Mouse (Mus musculus) heart, adult 11 months (tissue): ENCODE results near the gene Acat3.
"Not testable (repeated sequence)": the region's sequence is repeated elsewhere in the genome, so short reads cannot be mapped to it uniquely, and the experiment has no call there.

Experiments
- DNase-seq: peaks from one replicate; pipeline ENCODE4 v3.0.0; 2022

Gene Acat3

DNA sequence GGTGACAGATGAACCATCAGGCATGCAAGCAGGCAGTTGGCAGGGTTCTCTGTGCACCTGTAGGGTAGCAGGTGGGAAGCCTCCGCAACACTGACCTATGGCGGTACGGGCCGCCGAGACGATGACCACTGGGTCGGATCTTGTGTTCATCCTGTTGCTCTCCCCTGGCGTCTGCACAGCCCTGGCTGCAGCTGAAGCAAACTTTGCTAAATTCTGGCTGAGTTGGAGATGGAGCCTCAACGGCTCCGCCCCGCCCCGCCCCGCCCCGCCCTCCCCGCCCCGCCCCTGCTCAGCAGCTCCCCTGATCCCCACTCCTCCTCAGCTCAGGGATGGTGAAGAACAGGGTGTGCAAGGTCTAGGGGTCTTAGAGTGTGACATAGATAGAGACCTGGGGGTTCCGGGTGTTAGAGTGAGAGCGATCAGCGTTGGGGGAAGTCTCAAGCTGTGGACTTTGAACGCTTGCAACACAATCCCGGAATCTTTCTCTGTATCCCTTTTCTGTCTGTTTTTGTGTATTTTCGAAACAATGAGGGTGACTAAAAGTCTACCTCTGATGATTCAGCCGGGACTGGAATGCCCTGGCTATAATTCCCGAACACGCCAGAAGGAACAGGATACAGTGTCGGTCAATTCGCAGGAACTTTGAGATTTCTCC is at the start of gene Acat3:
Gene Acat3 (minus strand): TSS at position 450 of the 655 bp plus-strand sequence.
- peak; percentile 82 for DNase-seq

DNA sequence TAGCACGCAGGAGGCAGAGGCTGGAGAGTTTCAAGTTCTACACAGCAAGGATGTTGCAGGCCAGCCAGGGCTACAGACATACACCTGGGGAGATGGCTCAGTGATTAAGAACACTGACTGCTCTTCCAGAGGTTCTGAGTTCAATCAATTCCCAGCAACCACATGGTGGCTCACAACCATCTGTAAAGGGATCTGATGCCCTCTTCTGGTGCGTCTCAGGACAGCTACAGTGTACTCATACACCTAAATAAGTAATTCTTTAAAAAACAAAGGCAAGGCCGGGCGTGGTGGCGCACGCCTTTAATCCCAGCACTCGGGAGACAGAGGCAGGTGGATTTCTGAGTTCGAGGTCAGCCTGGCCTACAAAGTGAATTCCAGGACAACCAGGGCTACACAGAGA is 47.7 kb upstream of the Acat3 start:
- peak; percentile 77 for DNase-seq

DNA sequence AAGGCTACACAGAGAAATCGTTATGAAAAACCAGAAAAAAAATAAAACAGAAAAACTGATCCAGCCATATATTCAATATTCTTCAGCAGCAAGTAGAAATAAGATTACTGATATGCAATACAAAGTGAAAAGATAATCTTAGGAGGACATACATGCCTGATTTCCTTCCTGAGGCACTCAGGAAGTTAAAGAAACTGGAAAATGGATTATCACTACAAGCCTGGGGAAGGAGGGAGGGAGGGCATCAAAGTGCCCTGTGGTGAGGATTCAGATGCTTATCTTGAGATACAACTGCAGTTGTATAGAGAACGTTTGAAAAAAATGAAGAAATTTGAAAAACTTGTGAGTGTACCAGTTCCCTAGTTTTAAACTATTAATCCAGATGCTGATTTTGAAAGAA is 43.6 kb upstream of the Acat3 start:
- DNase-seq = no peak

DNA sequence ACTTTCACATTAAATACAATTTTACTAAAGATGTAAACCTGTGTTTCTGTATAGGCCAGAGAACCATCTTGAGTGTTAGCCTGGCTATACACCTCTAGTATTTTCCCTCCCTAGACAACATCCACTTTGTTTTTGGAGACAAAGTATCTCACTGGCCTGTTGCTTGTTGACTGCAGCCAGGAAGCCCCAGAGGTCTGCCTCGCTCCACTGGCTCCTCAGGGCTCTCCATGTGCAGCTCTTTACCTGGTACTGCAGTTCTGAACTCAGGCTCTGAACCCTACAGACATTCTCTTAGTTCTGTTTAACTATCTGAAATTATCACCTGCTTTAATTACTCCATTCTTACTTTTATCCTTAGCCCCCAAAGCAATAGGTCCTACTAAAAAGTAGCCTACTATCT is 38.1 kb upstream of the Acat3 start:
- DNase-seq = peak; percentile 50

DNA sequence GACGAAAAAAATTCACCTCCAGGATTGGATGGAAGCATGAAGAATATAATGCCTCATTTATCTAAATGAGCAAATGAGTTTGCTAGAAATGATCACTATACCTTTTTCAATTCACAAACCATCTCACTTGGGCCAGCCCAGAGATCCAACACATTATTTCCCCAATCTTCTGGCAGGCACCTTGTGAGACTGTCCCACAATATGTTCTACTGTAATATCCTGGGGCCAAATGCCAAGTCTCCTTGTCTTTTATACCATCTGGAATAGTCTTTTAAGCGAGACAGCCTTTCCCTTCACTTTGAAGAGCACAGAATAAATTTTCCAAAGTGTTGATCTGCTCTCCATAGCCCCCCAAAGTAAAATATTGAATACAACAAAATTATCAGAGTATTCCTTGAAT is 33.5 kb upstream of the Acat3 start:
- peak; percentile 55 for DNase-seq

DNA sequence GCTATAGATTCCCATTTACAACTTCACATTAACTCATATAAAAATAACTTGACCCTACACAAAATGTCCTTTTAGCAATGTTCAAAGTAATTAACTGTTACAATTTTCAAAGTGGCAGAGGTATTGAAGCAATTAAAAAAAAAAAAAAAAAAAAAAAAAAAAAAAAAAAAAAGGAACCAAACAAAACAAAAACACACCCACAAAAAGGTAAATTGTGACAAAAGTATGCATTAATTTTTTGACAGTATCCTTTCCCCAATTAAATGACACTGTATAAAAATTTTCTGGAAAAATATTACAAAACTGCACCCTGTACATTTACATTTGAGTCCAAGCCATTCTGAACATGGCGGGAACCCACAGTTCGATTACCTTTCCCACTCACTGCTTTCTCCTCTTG is 26.8 kb upstream of the Acat3 start:
- DNase-seq = no peak

DNA sequence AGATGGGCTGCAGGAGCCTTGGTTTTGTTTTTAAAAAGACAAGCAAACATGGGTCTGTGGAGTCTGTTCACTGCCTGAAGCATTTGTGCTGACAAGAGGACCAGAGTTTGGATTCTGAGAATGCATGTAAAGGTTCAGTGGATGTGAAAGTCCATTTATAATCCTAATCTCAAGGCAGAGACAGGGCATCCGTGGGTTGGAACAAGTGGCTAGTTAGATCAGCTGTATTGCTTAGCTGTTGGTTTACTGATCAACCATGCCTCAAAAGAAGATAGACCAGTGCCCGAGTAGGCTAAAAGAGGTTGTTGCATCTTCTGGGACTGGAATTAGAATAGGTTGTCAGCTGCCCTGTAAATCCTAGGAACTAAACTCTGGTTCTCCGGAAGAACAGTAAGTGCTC is 23.1 kb upstream of the Acat3 start:
- DNase-seq = no peak

DNA sequence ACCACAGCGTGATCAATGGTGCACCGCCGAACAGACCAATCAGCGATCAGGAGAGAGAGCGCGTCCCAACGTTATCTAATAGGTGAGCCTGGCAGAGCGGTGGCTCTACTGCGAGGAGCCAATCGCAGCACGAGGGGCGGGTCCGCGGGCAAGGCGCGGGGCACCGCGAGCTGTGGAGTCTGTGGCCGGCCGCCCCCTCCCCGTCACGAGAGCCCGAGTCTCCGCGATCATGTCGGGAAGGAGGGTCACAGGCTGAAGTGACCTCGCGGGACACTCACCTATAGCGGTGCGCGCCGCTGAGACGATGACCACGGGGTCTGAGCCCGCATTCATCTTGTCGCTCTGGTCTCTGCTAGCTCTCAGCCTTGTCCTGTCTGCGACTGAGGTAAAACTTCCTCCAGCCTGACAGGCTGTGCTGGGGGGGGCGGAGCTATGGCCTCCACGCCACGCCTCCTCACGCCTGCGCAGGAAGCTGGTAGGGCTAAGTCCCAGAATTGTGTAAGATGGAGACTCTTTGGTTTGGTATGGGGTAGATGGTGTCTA is 20.0 kb upstream of the Acat3 start, which contains the start of gene Acat2:
Gene Acat2 (minus strand): TSS at position 417 of the 543 bp plus-strand sequence.
- peak; percentile 100 for DNase-seq

DNA sequence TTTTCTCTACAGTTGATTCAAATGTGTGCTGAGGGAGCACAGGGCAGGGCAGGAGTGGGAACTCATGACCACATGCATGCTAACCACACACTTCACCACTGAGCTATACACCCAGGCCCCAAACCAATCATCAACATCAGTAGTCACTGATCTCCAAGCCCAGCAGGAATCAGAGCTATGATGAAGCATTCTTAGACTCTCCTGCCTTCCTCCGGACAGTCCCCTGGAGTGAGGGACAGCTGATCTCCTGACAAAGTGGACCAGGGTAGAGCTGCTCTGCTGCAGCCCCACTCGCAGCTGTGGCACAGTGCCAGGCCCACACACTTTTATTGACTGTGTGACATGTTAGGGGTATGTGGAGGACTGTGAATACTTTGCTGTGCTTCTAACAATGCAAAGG is 19.0 kb upstream of the Acat3 start:
- peak; percentile 83 for DNase-seq

DNA sequence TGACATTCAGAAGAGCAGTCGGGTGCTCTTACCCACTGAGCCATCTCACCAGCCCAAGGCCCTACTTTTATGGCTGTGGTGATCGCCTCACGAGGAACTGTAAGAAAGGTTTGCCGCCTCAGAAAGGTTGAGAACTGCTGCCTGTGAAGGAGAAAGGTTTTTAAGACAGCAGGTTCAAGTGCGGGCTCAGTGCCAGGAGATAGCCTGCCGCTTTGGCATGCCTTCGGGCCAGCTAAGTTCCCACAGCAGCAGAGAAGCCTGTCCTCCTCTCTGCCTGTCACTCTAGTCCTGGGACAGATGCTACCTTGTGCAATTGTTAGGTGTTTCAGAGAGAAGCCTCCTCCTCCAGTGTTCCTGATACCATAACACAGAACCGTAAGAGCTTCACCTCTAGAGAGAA is 16.3 kb upstream of the Acat3 start:
- peak; percentile 68 for DNase-seq

DNA sequence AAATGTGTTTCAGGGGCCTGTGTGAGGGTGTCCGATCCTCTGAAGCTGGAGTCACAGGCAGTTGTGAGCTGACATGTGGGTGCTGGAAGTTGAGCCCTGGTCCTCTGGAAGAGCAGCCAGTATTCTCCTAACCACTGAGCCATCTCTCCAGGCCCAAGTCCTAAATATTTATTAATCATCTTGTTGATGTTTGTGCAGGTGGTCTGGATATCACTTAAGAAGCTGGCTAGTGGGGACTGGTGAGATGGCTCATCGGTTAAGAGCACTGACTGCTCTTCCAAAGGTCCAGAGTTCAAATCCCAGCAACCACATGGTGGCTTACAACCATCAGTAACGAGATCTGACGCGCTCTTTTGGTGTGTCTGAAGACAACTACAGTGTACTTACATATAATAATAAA is 9.3 kb upstream of the Acat3 start:
- DNase-seq = peak; percentile 52

DNA sequence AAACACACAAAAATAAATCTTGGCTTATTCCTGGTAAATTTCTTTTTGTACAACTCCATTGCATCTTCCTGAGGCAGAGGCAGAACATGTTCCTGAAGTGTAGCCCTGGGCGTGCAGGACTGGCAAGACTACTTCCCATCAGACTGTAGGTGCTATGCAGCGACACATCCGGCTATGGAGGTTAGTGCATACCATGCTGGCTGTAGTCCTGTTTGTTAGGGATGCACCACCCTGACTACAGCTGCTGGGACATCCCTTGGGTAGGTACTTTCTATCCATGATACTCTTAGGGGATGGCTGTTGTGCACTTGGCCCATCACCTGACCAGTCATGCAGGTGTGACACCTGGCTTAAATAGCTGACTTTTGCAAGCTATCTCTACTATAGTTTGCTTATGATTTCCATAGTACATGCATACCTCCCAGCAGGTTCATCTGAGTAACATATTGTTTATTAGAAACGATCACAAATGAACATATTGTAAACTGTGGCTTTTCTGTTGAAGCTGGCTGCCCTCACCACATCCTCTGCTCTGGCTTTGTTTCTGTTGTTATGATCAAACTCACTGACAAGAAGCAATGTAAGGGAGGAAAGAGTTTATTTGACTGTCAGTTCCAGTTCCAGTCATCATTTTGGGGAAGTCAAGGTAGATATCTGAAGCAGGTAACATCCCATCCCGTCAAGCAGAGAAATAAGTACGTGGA is 2.2 kb upstream of the Acat3 start:
- peak; percentile 68 for DNase-seq

DNA sequence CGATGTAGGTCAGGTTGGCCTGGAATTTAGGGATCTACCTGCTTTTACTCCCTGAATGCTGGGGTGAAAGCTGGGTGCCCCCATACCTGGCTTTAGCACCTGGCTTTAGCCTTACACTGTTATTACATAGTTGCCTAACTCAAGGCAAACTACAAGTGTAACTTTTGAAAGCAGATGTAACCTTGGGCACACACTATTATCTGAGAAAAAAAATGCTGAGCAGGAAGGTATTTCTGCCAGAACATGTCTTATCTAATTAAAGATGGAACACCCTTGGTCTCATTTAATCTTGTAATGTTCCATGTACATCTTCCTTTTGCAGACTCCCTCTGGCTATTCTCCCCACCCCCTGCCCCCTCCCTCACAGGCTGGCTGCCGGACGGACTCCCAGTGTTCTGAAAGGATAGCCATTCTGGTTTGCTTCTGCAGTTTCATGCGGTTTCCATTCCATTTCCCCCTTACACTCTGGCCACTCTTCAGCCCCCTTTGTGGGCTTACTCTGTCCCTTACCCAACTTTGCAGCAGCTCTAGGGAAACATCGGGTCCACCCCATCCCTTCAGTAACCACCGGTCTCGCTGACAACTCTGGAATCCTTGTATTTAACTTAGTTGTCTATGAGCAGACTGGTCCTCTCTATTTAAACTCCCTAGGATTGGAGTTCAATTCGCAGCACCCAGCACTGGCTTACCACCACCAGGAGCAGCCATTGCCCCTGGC is 1.3 kb upstream of the Acat3 start:
- peak; percentile 81 for DNase-seq

DNA sequence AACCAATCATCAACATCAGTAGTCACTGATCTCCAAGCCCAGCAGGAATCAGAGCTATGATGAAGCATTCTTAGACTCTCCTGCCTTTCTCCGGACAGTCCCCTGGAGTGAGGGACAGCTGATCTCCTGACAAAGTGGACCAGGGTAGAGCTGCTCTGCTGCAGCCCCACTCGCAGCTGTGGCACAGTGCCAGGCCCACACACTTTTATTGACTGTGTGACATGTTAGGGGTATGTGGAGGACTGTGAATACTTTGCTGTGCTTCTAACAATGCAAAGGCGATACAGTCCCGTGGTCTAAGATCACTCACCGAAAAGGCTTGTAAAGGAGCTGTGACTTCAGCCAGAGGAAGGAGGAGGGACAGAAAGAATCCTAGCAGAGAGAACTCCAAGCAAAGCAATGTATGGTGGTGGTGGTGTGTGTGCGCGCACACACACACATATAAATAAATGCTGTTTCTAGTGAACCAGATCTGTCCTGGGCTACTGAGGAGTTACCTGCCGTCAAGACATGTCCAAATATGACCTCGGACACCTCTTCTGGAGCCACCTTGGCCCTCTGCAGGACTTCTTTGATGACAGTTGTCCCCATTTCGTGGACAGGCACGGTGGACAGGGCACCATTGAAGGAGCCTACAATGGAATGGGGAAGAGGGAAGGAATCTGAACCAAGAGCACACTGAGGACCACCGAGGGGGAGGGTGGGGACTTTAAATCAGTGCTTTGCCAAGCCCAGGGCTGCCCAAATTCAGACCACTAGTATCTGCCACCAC is 837 bp downstream of the Acat3 start:
- not testable (repeated sequence) for DNase-seq

DNA sequence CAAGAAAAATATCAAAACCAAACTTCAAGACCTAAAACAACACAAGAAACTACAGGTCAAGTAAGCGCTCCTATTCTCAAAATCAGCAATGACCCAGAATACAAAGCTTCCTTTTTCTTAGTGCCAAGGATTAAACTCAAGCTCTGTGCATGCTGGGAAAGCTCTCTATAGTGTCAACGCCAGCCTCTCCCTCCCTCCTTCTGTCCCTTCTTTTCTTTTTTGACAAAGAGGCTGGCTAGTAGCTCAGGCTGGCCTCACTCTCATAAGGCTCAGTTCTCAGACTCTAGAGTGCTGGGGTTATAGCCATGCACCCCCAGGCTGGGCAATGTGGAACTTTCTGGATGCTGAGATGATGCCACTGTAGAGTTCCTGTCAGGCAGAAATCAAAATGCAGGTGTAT is 2.3 kb downstream of the Acat3 start:
- DNase-seq = peak; percentile 36

DNA sequence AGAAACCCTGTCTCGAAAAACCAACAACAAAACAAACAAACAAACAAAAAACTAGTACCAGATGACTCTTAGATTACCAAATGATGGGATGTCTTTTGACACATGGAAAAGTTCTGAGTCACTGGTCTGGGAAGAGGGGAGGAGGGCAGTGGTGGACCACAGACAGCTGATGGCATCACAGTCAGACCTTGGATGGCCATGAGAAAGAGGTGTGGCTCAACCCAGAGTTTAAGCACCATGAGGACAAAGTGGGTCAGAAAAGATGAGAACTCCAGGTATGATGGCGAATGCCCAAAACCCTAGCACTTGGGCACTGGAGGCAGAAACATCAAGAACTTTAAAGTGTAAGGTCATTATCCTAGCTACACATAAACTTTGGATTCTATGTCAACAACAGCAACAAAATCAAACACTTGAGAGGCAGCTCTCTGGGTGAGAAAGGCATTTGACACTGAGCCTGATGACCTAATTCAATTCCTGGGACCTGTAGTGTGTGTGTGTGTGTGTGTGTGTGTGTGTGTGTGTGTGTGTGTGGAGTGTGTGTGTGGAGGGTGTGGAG is 2.9 kb downstream of the Acat3 start:
- DNase-seq = no peak

DNA sequence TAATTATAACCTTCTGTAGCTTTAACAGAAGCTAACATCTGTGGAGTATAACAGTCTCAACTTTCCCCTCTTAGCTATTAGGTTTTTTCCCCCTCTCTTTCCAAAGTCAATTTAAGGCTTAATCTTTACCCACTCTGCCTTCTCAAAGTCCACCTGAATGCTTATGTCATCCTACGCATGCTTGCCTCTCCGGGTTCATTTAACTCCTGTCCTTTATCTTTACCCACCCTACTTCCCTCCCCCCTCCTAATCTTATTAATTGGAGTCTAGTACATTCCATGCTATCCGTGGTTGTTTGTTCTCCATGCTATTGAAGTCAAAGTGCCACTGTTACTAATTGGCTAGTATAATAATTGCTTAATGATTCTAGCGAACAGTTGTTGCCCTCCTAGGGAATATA is 4.7 kb downstream of the Acat3 start:
- peak; percentile 14 for DNase-seq

DNA sequence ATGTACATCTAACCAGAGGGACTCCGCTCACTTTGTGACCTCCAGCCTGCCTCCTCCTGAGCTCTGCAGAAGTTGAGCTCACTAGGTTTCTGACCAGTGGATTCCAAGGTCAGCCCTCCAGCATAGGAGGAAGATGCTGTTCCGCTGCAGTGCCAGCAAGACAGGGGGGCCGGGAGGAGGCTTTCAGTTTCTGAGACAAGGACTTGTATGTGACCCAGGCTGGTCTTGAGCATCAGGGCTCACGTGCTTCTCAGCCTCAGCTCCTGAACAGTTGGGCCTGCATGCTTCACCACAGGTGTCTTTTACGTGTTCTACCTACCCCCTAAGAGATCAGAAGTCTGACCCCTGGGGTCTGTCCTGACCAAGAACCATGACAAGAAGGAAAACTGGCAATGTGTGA is 8.8 kb downstream of the Acat3 start:
- not testable (repeated sequence) for DNase-seq

DNA sequence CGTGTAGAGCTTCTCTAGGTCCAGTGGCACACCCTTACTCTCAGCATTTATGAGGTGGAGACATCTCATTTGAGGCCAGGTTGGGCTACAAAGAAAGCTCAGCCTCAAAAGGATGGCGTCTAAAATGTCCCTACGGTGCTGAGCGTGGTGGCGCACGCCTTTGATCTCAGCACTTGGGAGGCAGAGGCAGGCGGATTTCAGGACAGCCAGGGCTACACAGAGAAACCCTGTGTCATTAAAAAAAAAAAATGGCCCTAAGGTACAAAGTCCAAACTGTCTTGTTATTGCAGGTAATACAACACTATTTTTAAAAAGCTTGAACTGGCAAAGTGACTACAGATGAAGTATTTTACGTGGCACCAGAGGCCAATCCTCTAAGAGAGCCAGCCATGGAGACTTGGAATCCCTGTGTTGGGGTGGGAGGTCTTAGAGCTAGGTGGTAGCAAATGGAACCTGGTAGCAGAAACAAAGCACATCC is 14.7 kb downstream of the Acat3 start:
- no peak for DNase-seq

DNA sequence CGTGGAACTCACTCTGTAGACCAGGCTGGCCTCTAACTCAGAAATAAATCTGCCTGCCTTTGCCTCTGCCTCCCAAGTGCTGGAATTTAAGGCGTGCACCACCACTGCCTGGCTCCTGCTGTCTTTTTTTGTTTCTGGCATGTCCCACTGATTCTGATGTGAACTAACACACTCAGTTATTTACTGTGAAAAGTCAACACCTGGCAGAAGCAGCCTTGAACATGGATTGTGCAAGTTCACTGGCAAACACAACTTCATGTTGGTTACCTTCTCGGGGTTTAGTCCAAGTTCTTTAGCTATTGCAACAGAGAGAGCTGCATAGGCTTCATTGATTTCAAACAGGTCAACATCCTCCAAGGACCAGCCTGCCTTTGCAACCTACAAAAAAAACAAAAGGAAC is 15.4 kb downstream of the Acat3 start:
- DNase-seq = no peak

DNA sequence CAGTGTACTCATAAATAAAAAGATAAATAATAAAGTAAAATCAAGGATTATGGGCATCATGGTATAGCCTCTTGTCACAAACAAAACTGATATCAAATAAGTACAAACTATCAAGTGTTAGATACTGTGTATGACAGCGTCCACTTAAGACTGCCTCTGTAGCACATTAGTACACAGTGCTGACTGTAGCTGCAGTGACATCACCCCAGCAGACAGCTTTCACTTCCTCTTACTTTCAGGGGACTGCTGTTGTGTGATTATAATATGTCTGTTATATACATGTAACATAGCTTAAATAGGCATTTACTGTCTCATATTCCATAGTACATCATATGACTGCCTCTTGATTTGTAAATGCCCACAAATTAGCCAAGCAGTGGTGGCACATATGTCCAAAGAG is 19.3 kb downstream of the Acat3 start:
- DNase-seq = no peak

DNA sequence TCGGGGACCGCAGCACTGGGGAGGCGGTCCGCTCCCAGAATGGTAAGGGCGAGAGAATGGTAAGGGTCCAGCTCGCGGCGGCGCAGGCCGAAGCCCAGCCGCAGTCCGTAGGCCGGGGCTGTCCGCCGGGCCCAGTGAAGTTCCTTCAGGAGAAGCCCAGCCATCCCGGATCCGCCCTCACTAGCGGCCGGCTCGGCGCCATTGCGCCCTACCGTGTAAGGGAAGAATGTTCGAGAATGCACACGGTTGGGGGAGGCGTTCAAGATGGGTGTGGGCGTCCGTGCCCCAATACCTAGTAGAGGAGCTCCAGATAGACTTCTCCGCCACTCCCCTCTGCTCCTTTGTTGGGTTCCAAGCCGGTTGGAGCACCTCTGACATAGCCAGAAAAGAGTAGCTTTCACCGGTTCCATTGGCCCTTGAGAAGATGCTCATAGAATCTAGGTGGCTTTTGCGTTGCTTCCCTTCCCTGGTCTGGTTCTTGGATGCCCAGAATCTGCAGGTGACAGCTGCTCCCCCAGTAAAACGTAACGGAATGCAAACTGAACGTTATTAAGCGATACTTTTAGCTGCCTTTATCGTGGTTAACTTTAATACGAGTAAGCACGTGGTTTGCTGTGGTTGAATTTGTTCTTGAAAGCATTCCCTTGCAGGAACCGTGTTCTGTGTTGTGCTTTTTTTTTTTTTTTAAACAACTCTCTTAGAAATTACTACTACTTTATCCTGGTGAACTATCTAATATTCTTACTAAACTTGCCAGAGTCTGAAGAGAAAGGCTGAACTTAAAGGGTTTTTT is 23.6 kb downstream of the Acat3 start:
- no peak for DNase-seq
